Mouse (Mus musculus): ENCODE data around the gene Asb1.

- no peak for TF ChIP-seq MAFK (IDR thresholded peaks at IDR 0.05; ENCODE audit: insufficient read depth, low read depth, low read length)
- TF ChIP-seq ZC3H11A (IDR thresholded peaks at IDR 0.05; ENCODE audit: borderline replicate concordance, low read depth, low read length): no peak
Measured at GRCm38 (mm10) chr1:91564004-91564403, 23.7 kb downstream of the Asb1 start.

All from ES-E14 (cell line).